In the genomic region with DNA sequence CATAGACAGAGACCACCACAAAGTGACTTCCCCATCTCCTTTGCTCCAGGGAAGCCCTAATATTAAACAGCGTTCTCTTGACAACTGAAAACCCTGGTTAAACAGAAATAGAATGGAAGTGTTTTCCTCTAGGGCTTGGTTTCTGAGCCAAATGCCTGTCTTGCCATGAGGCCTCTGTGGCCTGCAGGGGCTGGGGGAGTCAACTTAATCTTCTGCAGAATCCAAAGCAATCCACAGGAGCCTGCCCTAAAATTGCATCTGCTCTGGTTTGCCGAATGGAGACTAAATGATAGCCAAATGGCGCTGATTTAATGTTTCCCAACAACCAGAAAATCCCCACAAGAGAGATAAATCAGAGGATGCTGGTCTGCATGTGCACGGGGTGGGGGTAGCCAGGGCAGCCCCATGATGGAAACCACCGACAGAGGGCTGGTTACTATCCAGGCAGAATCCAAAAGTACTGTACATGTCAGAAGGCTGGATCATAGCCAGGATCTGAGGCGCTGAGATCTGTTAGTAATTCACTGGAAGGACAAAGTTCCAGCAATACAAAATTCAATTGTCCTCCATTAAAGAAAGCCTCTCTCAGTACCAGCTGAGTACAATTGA, we compare ENCODE assay signal across 8 mouse cellular contexts.
DNase-seq lines count a peak whose midpoint lies in the region; ATAC-seq lines count a peak whose summit lies in the region.

No protein-coding gene starts in this region.

- WGBS in neural tube, embryonic 11.5 days: 54% methylated on average over 6 of the region's 6 CpGs
- 33% methylated on average over 6 of the region's 6 CpGs for WGBS in stomach, embryonic 15.5 days

- no peaks in the 10 kb centered on the region for H3K9me3 ChIP-seq in neural tube, embryonic 11.5 days (ENCODE audit: control insufficient read depth, low read length)
- no peaks in the 10 kb centered on the region for H3K9me3 ChIP-seq in stomach, embryonic 15.5 days

- H3K27me3 ChIP-seq in neural tube, embryonic 11.5 days (ENCODE audit: control insufficient read depth, insufficient read depth, low read length): no peaks in the 10 kb centered on the region
- H3K27me3 ChIP-seq in stomach, embryonic 15.5 days (replicated peaks): no peaks in the 10 kb centered on the region

- H3K9ac ChIP-seq in neural tube, embryonic 11.5 days (ENCODE audit: low read length): no peak overlapping the region
- H3K9ac ChIP-seq in stomach, embryonic 15.5 days: no peak overlapping the region

- ATAC-seq in cerebellum, adult (ENCODE audit: insufficient number of reproducible peaks, low FRiP score, low TSS enrichment): no peak
- ATAC-seq in neural tube, embryonic 11.5 days (ENCODE audit: insufficient read depth, low FRiP score, low TSS enrichment): 0 out of 2 replicates have a peak, but pooled peaks have one; percentile 60
- peak; percentile 83 for ATAC-seq in stomach, embryonic 15.5 days (ENCODE audit: insufficient read depth, low FRiP score, low read depth)

- intact Hi-C loops in heart, postnatal 14 days (cut with DNase I): no loop called here

- H3K4me3 ChIP-seq in neural tube, embryonic 11.5 days (ENCODE audit: low read depth, low read length): no peak overlapping the region
- H3K4me3 ChIP-seq in stomach, embryonic 15.5 days (replicated peaks): no peak overlapping the region

- DNase-seq in cerebellum, postnatal 10 days: peak; percentile 77 to 78
- DNase-seq in neural tube, embryonic 11.5 days (ENCODE audit: low spot score): no peak
- no peak for DNase-seq in neural tube, embryonic 10.5 days (ENCODE audit: extremely low spot score, low spot score)
- peak; percentile 25 to 35 for DNase-seq in heart, postnatal 14 days
- DNase-seq in kidney, postnatal 4 days: peak; percentile 67 to 77
- DNase-seq in spleen, postnatal 14 days (ENCODE audit: low spot score in 2 of 2): no peak

- H3K27ac ChIP-seq in neural tube, embryonic 11.5 days (ENCODE audit: low read depth, low read length): 0 out of 2 replicates have a peak overlapping the region, but pooled peaks have one; percentile 0
- peak overlapping the region; percentile 73 for H3K27ac ChIP-seq in stomach, embryonic 15.5 days

- H3K4me2 ChIP-seq in neural tube, embryonic 11.5 days (ENCODE audit: low read depth): no peak overlapping the region
- H3K4me2 ChIP-seq in stomach, embryonic 15.5 days: no peak overlapping the region

- H3K36me3 ChIP-seq in neural tube, embryonic 11.5 days (ENCODE audit: control insufficient read depth, insufficient read depth, low read length): no peaks in the 10 kb centered on the region
- H3K36me3 ChIP-seq in stomach, embryonic 15.5 days: no peaks in the 10 kb centered on the region

- peaks cover 11% of the 10 kb centered on the region for H3K4me1 ChIP-seq in neural tube, embryonic 11.5 days (ENCODE audit: control insufficient read depth, insufficient read depth, low read length)
- H3K4me1 ChIP-seq in stomach, embryonic 15.5 days: peaks cover 12% of the 10 kb centered on the region; the same call in 1 of the 2 replicates

Comparison
In these comparisons a context has a peak if more than half of its experiments do, and no peak if none do; other contexts are left out.
1. DNase-seq: peak in cerebellum, postnatal 10 days (2 of 2), heart, postnatal 14 days (2 of 2) and kidney, postnatal 4 days (2 of 2); none in neural tube, embryonic 11.5 days (single experiment), neural tube, embryonic 10.5 days (single experiment) and spleen, postnatal 14 days (0 of 2).